Mouse (Mus musculus) gastrocnemius, postnatal 4 days (tissue): ENCODE measurements around the gene Atxn1. TPM values are rescaled to one million over a fixed set of nuclear protein-coding genes. Genes with fewer than 3 reads are reported as not detected.

Experiments used
- DNase-seq, 2 experiments: peaks; one replicate each; pipeline ENCODE4 v3.0.0; 2021 to 2022; ENCODE audit warnings: low spot score in 2 of 2, mixed read lengths in 2 of 2
- long read RNA-seq, 2 experiments: library from polyadenylated mRNA; stranded (forward); transcript quantifications; one replicate each; pipeline ENCODE4 v2.0.0; 2021
- total RNA-seq, 2 experiments: library from RNA; stranded (reverse); gene quantifications; 2 replicates each; pipeline ENCODE4 v1.2.3; 2021

The Atxn1 gene
- total RNA-seq, result 10 to 100 TPM; 24.8 to 29.0 TPM
- long read RNA-seq, experiment 1, partial matches to known transcripts, result 0 of 1 reads
- long read RNA-seq, experiment 1, other reads (novel, unspliced or antisense), result 1 of 1 reads
- long read RNA-seq, experiment 2, partial matches to known transcripts, result 0 of 5 reads
- long read RNA-seq, experiment 2, other reads (novel, unspliced or antisense), result 5 of 5 reads

GRCm38 (mm10) chr13:45964853-45965593, at the start of gene Atxn1:
TSS of gene Atxn1 (minus strand) at chr13:45965008.
- DNase-seq, result peak; percentile 66 to 73

GRCm38 (mm10) chr13:46011232-46011631, 46.4 kb upstream of the Atxn1 start:
- DNase-seq, result no peak

- DNase-seq, result no peak
Observed at GRCm38 (mm10) chr13:46010075-46010474, 45.3 kb upstream of the Atxn1 start.

GRCm38 (mm10) chr13:46008831-46009666, 44.2 kb upstream of the Atxn1 start:
- DNase-seq, result no peak

- DNase-seq, result peak in 1 of 2 experiments; percentile 56
Observed at GRCm38 (mm10) chr13:46006211-46007102, 41.6 kb upstream of the Atxn1 start.

GRCm38 (mm10) chr13:46005656-46006055, 40.8 kb upstream of the Atxn1 start:
- no peak for DNase-seq

GRCm38 (mm10) chr13:46001356-46001755, 36.5 kb upstream of the Atxn1 start:
- DNase-seq, result no peak

- DNase-seq, result no peak
Observed at GRCm38 (mm10) chr13:45992953-45993352, 28.1 kb upstream of the Atxn1 start.

GRCm38 (mm10) chr13:45990486-45990885, 25.7 kb upstream of the Atxn1 start:
- no peak for DNase-seq

GRCm38 (mm10) chr13:45979246-45979645, 14.4 kb upstream of the Atxn1 start:
- DNase-seq, result no peak

- peak in 1 of 2 experiments; percentile 44 for DNase-seq
Observed at GRCm38 (mm10) chr13:45976894-45977293, 12.1 kb upstream of the Atxn1 start.

- DNase-seq, result no peak
Observed at GRCm38 (mm10) chr13:45974651-45975050, 9.8 kb upstream of the Atxn1 start.

- no peak for DNase-seq
Observed at GRCm38 (mm10) chr13:45973972-45974490, 9.2 kb upstream of the Atxn1 start.

GRCm38 (mm10) chr13:45970920-45971536, 6.2 kb upstream of the Atxn1 start:
- no peak for DNase-seq

GRCm38 (mm10) chr13:45968206-45968605, 3.4 kb upstream of the Atxn1 start:
- no peak for DNase-seq

- DNase-seq, result no peak
Observed at GRCm38 (mm10) chr13:45967371-45967770, 2.6 kb upstream of the Atxn1 start.

GRCm38 (mm10) chr13:45966586-45966985, 1.8 kb upstream of the Atxn1 start:
- DNase-seq, result no peak

GRCm38 (mm10) chr13:45965594-45966432, 1.0 kb upstream of the Atxn1 start:
- DNase-seq, result peak in 1 of 2 experiments; percentile 17

- peak; percentile 38 to 65 for DNase-seq
Observed at GRCm38 (mm10) chr13:45964331-45964852, 416 bp downstream of the Atxn1 start.
